Mouse (Mus musculus) neural tube, embryonic 13.5 days (tissue): Measurements from ENCODE around the gene Clec11a. TPM values are rescaled to one million over a fixed set of nuclear protein-coding genes. Genes with fewer than 3 reads are reported as not detected.

Experiments
- ATAC-seq: fragments of 200-750 bp; cut with Nextera tagmentation; 2 replicates; pipeline ENCODE4 v1.8.0; 2017; ENCODE audit warnings: low read depth, mild to moderate bottlenecking, moderate TSS enrichment, moderate library complexity
- H3K27ac ChIP-seq: fragments of 300-500 bp; sonication (generic); replicated peaks from 2 replicates; pipeline ENCODE4 v1.5.1; 2015; ENCODE audit warnings: moderate library complexity, mild to moderate bottlenecking, inconsistent platforms
- H3K27me3 ChIP-seq: fragments of 300-500 bp; sonication (generic); 2 replicates; pipeline ENCODE4 v1.6.1; 2015; ENCODE audit warnings: mild to moderate bottlenecking, inconsistent platforms
- H3K36me3 ChIP-seq: fragments of 300-500 bp; sonication (generic); 2 replicates; pipeline ENCODE4 v1.6.1; 2015; ENCODE audit warnings: mild to moderate bottlenecking, inconsistent platforms
- H3K4me1 ChIP-seq: fragments of 300-500 bp; sonication (generic); replicated peaks from 2 replicates; pipeline ENCODE4 v1.6.1; 2015; ENCODE audit warnings: inconsistent platforms
- H3K4me2 ChIP-seq: fragments of 300-500 bp; sonication (generic); 2 replicates; pipeline ENCODE4 v1.6.1; 2015; ENCODE audit warnings: inconsistent platforms, mild to moderate bottlenecking, moderate library complexity
- H3K4me3 ChIP-seq: fragments of 300-500 bp; sonication (generic); 2 replicates; pipeline ENCODE4 v1.5.1; 2015; ENCODE audit warnings: mild to moderate bottlenecking, inconsistent platforms
- H3K9ac ChIP-seq: fragments of 300-500 bp; sonication (generic); 2 replicates; pipeline ENCODE4 v1.6.1; 2015; ENCODE audit warnings: moderate library complexity, mild to moderate bottlenecking, inconsistent platforms
- H3K9me3 ChIP-seq: fragments of 300-500 bp; sonication (generic); 2 replicates; pipeline ENCODE4 v1.6.1; 2016; ENCODE audit warnings: inconsistent platforms
- WGBS: fragments of 180-500 bp; shearing (Covaris S2); methylation state at CpG from one replicate; pipeline ENCODE4 v1.1.7; 2015; 5-methylcytosine and 5-hydroxymethylcytosine counted together
- polyA plus RNA-seq: library from polyadenylated mRNA; unstranded; fragments of >200 nt; fragmentation: Nextera tagmentation; extraction: Ambion mirVana; gene quantifications from 2 replicates; pipeline ENCODE4 v1.2.1, GENCODE M21; 2015

The Clec11a gene
- polyA plus RNA-seq, 1 experiment from 2014 or later, result 2.8 TPM

DNA sequence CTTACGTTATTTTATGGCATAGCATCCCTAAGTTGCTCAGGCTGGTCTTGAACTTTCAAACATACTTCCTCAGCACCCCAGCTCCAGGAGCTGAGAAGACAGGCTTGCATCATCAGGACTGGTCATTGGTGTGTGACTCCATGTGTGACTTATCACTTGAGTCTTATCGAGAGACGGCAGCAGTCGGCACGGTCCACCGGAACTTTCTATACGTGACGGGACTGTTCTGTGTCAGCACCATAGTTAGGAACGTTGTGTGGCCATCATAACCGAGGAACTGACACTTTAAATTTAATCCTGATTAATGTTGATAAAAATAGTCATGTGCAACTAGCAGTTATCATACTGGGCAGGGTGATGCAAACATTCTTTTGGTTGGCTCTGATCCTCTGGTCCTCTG, 34.4 kb upstream of the Clec11a start:
- Histone ChIP-seq H3K4me3 (no peak overlapping the region), H3K4me2 (no peak overlapping the region), H3K27me3 (peaks cover 61% of the 10 kb centered on the region), H3K4me1 (peaks cover 25% of the 10 kb centered on the region), H3K27ac (no peak overlapping the region), H3K9me3 (no peaks in the 10 kb centered on the region), H3K9ac (no peak overlapping the region), H3K36me3 (peaks cover 26% of the 10 kb centered on the region)
- WGBS, result 86% methylated on average over 10 of the region's 10 CpGs
- ATAC-seq, result no peak

DNA sequence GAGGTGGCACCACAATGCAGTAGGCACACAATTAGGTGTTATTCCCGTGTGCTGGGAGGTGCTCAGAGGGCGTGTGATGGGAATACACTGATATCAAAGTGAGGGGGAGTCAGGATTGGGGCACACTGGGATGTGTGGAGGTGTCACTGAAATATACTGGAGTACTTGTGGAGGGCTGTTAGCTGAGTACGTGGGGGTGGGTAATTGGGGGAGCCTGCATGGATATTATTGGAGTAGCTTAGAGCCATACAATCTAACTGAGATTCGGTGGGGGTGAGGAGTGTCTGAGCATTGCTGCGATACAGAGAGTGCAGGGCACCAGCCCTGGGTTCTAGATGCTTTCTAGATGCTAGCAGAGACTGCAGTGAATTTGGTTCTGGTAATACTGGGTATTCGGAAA, 33.5 kb upstream of the Clec11a start:
- Histone ChIP-seq H3K27ac (no peak overlapping the region), H3K9me3 (no peaks in the 10 kb centered on the region), H3K36me3 (peaks cover 17% of the 10 kb centered on the region), H3K4me1 (peaks cover 32% of the 10 kb centered on the region), H3K27me3 (peaks cover 67% of the 10 kb centered on the region), H3K4me2 (no peak overlapping the region), H3K4me3 (no peak overlapping the region), H3K9ac (no peak overlapping the region)
- ATAC-seq, result no peak
- 71% methylated on average over 6 of the region's 6 CpGs for WGBS

DNA sequence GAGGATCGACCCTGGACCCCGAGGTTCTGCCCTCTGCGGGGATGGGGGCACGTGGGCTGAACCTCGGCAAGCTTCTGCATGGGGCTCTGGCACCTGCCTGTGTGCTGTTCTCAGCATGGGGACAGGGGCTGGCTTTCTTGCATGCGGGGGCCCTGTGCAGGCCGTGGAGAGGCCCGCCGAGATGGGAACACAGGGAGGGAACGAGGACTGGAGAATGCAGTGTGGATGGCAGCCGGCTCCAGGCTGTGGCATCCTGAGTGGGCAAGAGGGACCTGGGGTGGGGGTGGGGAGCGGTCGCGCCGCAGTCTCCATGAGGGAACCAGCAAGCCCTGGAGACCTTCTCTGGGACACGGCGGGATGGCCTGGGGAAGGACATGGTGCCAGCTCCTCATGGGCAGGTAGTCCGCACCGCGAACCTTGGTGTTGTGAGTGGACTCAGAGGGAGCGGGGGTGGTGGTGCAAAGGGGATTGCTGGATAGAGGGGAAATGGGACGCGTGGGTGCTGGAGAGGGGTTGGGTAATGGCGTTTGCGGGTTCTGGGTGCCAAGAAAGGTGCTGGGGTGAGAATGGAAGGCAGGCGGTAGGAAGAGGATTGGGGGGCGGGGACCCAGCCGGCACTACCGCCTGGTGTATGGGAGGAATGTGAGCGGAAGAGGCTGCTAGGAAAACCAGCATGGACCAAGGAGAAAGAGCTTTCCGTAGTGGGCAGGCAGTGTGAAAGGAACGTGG, 30.6 kb upstream of the Clec11a start:
- peak; percentile 5 for ATAC-seq
- Histone ChIP-seq H3K4me3 (peak overlapping the region; percentile 64), H3K36me3 (peaks cover 12% of the 10 kb centered on the region), H3K4me1 (peaks cover 36% of the 10 kb centered on the region), H3K27ac (peak overlapping the region; percentile 95), H3K4me2 (peak overlapping the region; percentile 68), H3K27me3 (peaks cover 83% of the 10 kb centered on the region), H3K9me3 (no peaks in the 10 kb centered on the region), H3K9ac (peak overlapping the region; percentile 90)
- WGBS, result 2% methylated on average over 32 of the region's 32 CpGs

DNA sequence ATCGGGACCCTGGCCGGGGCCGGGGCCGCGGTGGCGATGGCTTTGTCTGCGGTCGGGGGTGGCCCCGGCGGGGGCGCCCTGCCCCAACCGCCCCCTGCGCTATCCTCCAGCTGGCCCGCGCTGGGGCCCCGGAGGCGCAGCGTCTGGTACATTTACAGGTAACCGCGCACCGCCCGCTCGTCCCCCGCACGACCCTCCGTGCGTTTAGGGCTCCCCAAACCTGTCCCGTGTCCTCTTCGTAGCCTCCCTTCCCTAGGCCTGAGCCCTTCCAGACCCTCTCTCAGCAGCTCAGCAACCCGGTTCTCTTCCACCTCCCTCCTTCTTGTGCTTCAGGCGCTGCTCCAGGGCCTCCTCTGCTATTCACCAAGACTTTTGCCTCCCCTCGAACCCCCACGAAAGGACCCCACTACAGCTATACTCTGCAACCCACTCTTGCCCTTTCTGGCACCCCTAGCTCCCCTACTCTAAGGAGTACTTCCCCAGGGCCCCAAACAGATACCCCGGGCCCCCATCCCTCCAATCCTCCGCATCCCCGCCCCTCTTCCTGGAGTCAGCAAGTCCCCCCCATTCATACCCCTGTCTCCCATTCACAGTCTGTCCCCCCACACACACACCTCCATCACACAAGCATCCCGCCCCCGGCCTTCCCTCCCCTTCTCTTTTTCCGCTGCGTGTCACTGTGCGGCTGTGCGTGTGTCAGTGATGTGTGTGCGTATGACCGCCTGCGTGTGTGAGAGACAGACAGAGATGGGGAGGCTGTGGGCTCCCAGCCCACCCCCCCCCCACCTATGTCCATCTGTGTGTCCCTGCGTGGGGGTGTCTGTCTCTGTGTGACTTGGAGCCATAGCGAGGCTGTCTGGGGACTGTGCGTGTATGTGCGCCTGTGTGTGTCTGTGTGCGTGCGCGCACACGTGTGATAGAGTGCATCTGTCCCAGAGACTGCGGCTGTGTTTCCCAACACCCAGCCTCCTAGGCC, 29.6 kb upstream of the Clec11a start:
- peak; percentile 80 for ATAC-seq
- H3K9me3 ChIP-seq, result no peaks in the 10 kb centered on the region
- peak overlapping the region; percentile 68 for H3K4me2 ChIP-seq
- WGBS, result 2% methylated on average over 43 of the region's 54 CpGs
- peaks cover 83% of the 10 kb centered on the region for H3K27me3 ChIP-seq
- H3K9ac ChIP-seq, result peak overlapping the region; percentile 90
- peaks cover 16% of the 10 kb centered on the region for H3K36me3 ChIP-seq
- peaks cover 36% of the 10 kb centered on the region for H3K4me1 ChIP-seq
- H3K4me3 ChIP-seq, result peak overlapping the region; percentile 64
- peak overlapping the region; percentile 95 for H3K27ac ChIP-seq

DNA sequence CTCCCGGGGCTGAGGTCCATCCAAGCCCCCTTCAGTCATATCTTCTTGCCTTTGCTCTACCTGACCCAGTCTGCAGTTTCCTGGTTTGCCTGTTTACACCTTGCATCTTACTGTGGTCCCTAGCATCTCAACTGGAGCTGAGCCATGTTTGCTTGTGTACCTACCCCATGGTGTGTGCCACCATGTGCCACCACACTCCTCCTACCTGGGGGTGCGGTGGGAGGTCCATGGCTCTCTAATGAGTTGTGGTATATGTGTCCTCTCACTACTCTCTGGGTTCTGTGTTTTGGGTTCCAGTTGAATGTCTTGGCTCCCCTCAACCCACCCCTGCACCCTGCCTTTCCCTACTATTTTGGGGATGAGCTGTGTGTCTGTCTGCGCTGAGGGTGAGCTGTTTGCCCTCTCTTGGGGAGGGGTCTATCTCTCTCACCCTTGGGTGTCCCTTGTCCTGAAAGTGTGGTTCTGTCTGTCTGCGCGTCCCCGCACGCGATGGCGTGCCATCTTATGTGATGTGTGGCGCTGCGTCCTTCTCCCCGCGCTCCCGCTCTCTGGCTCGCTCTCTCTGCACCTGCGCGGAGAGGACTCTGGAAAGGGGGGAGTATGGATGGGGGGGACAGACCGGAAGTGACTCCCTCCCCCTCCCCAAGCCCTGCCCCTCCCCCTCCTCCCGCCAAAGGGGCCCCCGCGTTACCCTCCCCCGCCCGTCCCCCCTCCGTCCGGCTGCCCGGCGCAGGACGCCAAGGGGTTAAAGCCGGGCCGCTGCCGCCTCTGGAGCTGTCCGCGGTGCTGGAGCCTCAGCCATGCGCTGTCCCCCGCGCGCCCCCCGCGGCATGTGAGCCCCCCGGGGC, 28.6 kb upstream of the Clec11a start:
- ATAC-seq, result peak; percentile 73
- Histone ChIP-seq H3K4me2 (peak overlapping the region; percentile 68), H3K9me3 (no peaks in the 10 kb centered on the region), H3K27ac (peak overlapping the region; percentile 95), H3K4me3 (peak overlapping the region; percentile 64), H3K4me1 (peaks cover 36% of the 10 kb centered on the region), H3K36me3 (peaks cover 16% of the 10 kb centered on the region), H3K9ac (peak overlapping the region; percentile 90), H3K27me3 (peaks cover 79% of the 10 kb centered on the region)
- WGBS, result 6% methylated on average over 18 of the region's 40 CpGs

DNA sequence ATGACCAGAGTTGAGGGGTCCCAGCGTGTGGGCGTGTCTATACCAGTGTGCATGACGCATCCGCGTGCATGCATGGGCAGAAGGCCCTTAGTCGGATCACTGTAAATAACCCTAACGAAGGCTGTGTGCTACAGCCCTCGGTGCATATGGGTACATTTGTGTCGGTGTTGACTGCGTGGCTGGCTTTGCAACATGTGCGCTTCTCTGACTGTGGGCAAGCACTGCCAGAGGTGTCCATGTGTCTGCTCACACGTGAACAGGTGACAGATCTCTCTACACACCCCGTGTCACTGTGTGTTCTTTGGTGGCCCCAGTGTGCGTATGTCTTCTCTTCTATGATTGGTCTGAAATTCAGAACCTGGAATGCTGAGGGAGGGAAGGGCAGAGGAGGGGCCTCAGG, 27.4 kb upstream of the Clec11a start:
- peaks cover 19% of the 10 kb centered on the region for H3K36me3 ChIP-seq
- no peak overlapping the region for H3K4me2 ChIP-seq
- H3K4me3 ChIP-seq, result no peak overlapping the region
- H3K9ac ChIP-seq, result no peak overlapping the region
- no peak overlapping the region for H3K27ac ChIP-seq
- no peaks in the 10 kb centered on the region for H3K9me3 ChIP-seq
- ATAC-seq, result no peak
- 70% methylated on average over 14 of the region's 14 CpGs for WGBS
- H3K4me1 ChIP-seq, result peaks cover 36% of the 10 kb centered on the region
- H3K27me3 ChIP-seq, result peaks cover 72% of the 10 kb centered on the region

DNA sequence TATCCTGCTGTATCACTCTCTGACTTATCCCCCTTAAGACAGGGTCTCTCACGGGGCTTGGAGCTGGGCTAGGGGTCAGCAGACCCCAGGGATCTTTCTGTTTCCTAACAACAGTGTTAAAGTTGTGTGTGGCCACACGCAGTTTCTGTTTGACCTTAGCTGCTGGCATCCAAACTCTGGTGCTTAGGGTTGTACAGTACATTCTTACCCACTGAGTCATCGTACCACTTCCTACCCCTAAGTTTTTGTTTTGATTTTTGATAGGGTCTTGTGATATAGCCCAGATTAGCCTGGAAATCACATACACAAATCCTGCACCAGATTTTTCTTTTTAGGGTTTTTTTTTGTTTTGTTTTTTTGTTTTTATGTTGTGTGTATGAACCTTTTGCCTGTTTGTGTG, 25.6 kb upstream of the Clec11a start:
- peaks cover 54% of the 10 kb centered on the region for H3K27me3 ChIP-seq
- H3K4me2 ChIP-seq, result no peak overlapping the region
- H3K27ac ChIP-seq, result no peak overlapping the region
- WGBS, result 71% methylated on average over 3 of the region's 3 CpGs
- no peak overlapping the region for H3K4me3 ChIP-seq
- ATAC-seq, result no peak
- H3K9me3 ChIP-seq, result no peaks in the 10 kb centered on the region
- H3K9ac ChIP-seq, result no peak overlapping the region
- peaks cover 27% of the 10 kb centered on the region for H3K36me3 ChIP-seq
- H3K4me1 ChIP-seq, result peaks cover 23% of the 10 kb centered on the region

DNA sequence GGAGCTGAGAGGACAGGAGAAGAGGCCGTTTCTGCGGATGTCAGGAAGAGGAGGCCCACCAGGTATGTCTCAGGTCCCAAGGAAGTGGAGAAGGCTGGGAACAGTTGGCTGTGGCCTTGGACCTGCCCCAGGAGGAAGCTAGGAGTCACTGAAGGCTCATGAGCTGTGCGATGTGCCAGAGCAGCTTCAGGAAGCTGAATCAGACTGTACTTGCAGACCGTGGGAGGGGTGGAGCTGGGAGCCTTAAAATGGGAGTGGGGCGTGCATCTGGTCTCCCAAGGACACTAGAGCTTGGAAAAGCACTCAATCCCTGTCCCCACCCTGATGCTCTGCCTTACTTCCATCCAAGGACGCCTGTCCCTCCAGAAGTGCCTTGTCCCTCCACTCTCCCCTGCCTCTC, 19.9 kb upstream of the Clec11a start:
- Histone ChIP-seq H3K9ac (no peak overlapping the region), H3K27me3 (peaks cover 12% of the 10 kb centered on the region; the same call in 1 of the 2 replicates), H3K36me3 (peaks cover 59% of the 10 kb centered on the region), H3K4me1 (no peaks in the 10 kb centered on the region), H3K27ac (no peak overlapping the region), H3K4me3 (no peak overlapping the region), H3K9me3 (no peaks in the 10 kb centered on the region), H3K4me2 (no peak overlapping the region)
- no peak for ATAC-seq
- 54% methylated on average over 6 of the region's 6 CpGs for WGBS

DNA sequence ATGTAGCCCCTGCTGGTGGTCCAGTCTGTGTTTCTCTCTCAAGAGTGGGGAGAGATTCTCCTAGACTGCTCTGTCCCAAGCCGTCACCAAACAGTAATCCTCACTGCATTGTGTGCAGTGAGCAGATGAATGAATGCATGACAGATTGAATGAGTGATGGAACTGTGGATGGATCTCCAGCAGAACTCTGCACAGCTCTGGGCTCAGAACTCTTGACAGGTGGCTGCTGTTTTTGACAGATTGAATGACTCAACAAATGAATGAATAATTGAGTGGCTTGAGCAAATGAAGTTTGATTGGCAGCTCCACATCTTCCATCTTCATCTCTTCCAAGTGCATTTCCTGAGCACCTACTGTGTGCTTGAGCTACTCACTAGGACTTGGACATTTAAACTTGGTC, 15.6 kb upstream of the Clec11a start:
- Histone ChIP-seq H3K9me3 (no peaks in the 10 kb centered on the region), H3K4me2 (no peak overlapping the region), H3K27ac (no peak overlapping the region), H3K36me3 (peaks cover 86% of the 10 kb centered on the region), H3K9ac (no peak overlapping the region), H3K4me1 (no peaks in the 10 kb centered on the region), H3K4me3 (no peak overlapping the region), H3K27me3 (peaks cover 5% of the 10 kb centered on the region; the same call in 1 of the 2 replicates)
- WGBS, result 79% methylated on average over 1 of the region's 1 CpGs
- ATAC-seq, result no peak

DNA sequence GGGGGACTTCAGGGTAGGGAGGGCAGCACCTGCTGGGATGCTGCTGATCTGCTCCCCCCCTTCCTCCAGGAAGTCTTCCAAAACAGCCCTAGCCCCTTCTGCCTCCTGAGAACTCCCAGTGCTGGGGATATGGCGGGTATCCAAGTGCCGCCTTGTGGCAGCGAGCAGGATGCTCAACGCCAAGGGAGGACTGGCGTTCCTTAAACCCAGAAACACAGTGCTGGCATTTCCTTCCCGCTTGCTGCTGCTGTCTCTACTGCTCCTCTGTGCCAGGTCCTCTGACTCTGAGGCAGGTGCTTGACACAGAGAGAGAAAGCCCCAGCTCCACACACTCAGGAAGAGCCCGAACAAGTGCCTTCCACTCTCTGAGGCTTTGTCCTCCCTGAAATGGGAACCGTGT, 14.2 kb upstream of the Clec11a start:
- ATAC-seq, result no peak
- H3K4me2 ChIP-seq, result no peak overlapping the region
- H3K4me1 ChIP-seq, result no peaks in the 10 kb centered on the region
- H3K9me3 ChIP-seq, result no peaks in the 10 kb centered on the region
- H3K36me3 ChIP-seq, result peaks cover 86% of the 10 kb centered on the region
- WGBS, result 52% methylated on average over 8 of the region's 8 CpGs
- no peak overlapping the region for H3K27ac ChIP-seq
- no peak overlapping the region for H3K9ac ChIP-seq
- H3K27me3 ChIP-seq, result peaks cover 2% of the 10 kb centered on the region; the same call in 1 of the 2 replicates
- H3K4me3 ChIP-seq, result no peak overlapping the region

DNA sequence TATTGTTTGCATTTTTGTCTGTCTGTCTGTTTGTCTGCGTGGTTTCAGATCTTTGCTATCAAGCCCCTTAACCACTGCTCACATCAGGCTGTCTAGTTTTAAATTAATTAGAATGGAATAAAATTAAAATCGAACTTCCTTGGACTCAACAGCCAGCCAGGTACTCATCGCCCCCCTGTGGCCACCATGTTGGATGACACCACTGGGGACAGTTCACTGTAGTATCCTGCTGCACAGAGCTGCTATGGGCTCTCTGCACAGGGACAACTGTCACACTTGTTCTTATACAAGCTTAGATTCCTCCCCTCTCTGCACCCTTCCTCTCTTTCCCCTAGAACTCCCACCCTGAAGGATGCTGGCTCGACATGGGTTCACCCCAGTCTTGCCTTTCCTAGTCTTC, 11.2 kb upstream of the Clec11a start:
- H3K9ac ChIP-seq, result no peak overlapping the region
- no peaks in the 10 kb centered on the region for H3K9me3 ChIP-seq
- no peaks in the 10 kb centered on the region for H3K27me3 ChIP-seq
- 29% methylated on average over 4 of the region's 4 CpGs for WGBS
- H3K4me3 ChIP-seq, result no peak overlapping the region
- peaks cover 10% of the 10 kb centered on the region for H3K4me1 ChIP-seq
- H3K4me2 ChIP-seq, result no peak overlapping the region
- H3K27ac ChIP-seq, result no peak overlapping the region
- ATAC-seq, result no peak
- H3K36me3 ChIP-seq, result peaks cover 95% of the 10 kb centered on the region
